Mouse (Mus musculus) forebrain, embryonic 12.5 days (tissue): Measurements from ENCODE around the gene Poc1b. TPM values are rescaled to one million over a fixed set of nuclear protein-coding genes. Genes with fewer than 3 reads are reported as not detected.

Experiments
- ATAC-seq: fragments of 200-750 bp; cut with Nextera tagmentation; 2 replicates; pipeline ENCODE4 v1.8.0; 2017; ENCODE audit warnings: moderate TSS enrichment; ENCODE audit not compliant: low FRiP score
- H3K27ac ChIP-seq: fragments of 300-500 bp; sonication (generic); 2 replicates; pipeline ENCODE4 v1.5.1; 2016; ENCODE audit warnings: mild to moderate bottlenecking
- H3K27me3 ChIP-seq: fragments of 300-500 bp; sonication (generic); 2 replicates; pipeline ENCODE4 v1.6.1; 2016; ENCODE audit warnings: mild to moderate bottlenecking
- H3K36me3 ChIP-seq: fragments of 300-500 bp; sonication (generic); replicated peaks from 2 replicates; pipeline ENCODE4 v1.6.1; 2016; ENCODE audit warnings: mild to moderate bottlenecking
- H3K4me1 ChIP-seq: fragments of 300-500 bp; sonication (generic); 2 replicates; pipeline ENCODE4 v1.6.1; 2016
- H3K4me2 ChIP-seq: fragments of 300-500 bp; sonication (generic); 2 replicates; pipeline ENCODE4 v1.6.1; 2016; ENCODE audit warnings: mild to moderate bottlenecking, moderate library complexity
- H3K4me3 ChIP-seq: fragments of 300-500 bp; sonication (generic); replicated peaks from 2 replicates; pipeline ENCODE4 v1.5.1; 2016; ENCODE audit warnings: mild to moderate bottlenecking
- H3K9ac ChIP-seq: fragments of 300-500 bp; sonication (generic); 2 replicates; pipeline ENCODE4 v1.6.1; 2016; ENCODE audit warnings: mild to moderate bottlenecking
- H3K9me3 ChIP-seq: fragments of 300-500 bp; sonication (generic); 2 replicates; pipeline ENCODE4 v1.6.1; 2016
- WGBS: fragments of 180-500 bp; shearing (Covaris S2); methylation state at CpG from one replicate; pipeline ENCODE4 v1.1.7; 2016; 5-methylcytosine and 5-hydroxymethylcytosine counted together
- polyA plus RNA-seq: library from polyadenylated mRNA; unstranded; fragments of >200 nt; fragmentation: Nextera tagmentation; extraction: Ambion mirVana; gene quantifications from 2 replicates; pipeline ENCODE4 v1.2.1, GENCODE M21; 2016

Gene Poc1b
- polyA plus RNA-seq, 1 experiment from 2014 or later, result 24.6 TPM

DNA sequence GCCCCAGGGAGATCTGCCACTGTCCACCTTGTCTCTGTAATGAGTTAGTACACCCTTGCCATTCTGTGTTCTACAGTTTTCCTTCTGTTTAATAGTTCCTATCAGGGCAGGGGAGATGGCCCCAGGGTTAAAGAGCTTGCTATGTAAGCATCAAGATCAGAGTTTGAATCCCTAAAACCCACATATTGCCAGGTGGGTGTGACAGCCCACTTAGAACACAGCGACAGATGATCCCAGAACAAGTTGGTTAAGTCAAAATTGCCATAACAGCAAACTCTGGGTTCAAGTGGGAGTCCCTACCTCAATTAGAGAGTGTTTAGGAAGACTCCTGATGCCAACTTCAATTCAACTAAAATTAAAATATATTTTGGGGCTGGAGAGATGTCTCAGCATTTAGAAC, 81.3 kb downstream of the Poc1b start:
- Histone ChIP-seq H3K9me3 (no peaks in the 10 kb centered on the region), H3K9ac (no peak overlapping the region), H3K27ac (no peak overlapping the region), H3K36me3 (no peaks in the 10 kb centered on the region), H3K4me2 (no peak overlapping the region), H3K27me3 (no peaks in the 10 kb centered on the region), H3K4me1 (no peaks in the 10 kb centered on the region), H3K4me3 (no peak overlapping the region)
- no peak for ATAC-seq
- 100% methylated on average over 1 of the region's 1 CpGs for WGBS

DNA sequence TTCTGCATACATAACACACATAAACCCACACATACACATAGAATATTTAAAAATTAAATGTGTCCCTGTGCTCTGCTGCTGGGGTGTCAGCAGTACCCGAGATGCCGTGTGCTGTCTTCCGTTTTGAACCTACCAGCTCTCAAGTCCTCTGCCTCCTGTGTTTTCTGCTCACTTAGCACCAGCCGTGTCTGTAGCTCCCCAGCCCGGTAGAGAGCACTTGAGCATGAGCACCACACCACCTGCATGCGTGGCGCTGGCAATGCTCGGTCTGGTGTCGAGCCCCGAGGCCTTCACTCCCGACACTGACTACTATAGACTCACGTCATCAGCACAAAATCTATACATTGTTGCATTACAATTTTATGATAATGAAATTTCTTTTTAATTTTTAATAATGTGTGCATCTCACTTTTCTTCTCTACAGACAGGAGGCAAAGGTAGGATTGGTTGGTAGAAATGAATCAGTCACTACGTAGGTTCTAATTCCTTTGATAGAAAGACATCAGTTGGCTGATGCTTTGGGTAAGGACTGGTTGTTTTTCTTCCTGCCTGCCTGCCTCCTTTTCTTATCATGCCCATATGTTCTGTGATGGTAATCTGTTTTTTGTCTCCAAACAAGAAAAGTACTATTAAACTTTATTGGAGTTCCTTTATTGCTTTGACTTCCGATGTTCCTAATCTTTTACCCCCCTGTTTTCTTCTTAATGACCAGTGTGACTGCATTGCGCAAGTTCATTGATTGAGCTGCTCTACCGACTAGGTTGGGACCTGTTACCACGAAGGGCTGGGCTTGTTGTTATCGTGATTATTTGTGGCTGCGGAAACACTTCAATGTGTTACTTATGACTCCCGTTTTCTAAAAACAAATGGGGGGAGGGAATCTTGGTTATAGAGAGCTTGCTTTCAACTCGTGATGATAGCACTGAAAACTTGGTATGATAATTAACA, 82.1 kb downstream of the Poc1b start:
- no peak overlapping the region for H3K9ac ChIP-seq
- no peak overlapping the region for H3K27ac ChIP-seq
- no peaks in the 10 kb centered on the region for H3K9me3 ChIP-seq
- WGBS, result 93% methylated on average over 21 of the region's 21 CpGs
- ATAC-seq, result no peak
- no peaks in the 10 kb centered on the region for H3K27me3 ChIP-seq
- H3K4me3 ChIP-seq, result no peak overlapping the region
- no peaks in the 10 kb centered on the region for H3K4me1 ChIP-seq
- H3K36me3 ChIP-seq, result no peaks in the 10 kb centered on the region
- H3K4me2 ChIP-seq, result no peak overlapping the region

DNA sequence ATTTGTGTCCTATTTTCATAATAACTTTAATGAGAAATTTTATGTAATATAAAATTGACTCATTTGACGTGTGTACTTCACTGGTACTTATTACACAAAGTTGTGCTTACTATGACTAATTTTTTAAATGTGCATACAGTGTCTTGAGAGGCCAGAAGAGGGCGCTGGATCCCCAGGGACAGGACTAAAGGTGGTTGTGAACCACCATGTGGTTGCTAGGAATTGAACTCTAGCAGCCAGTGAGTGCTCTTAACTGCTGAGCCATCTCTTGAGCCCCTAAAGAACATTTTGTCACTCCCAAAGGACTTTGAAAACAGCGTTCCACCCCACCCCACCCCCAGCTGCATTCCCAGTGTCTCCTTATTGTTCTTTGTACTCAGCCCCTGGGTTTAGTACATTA, 84.0 kb downstream of the Poc1b start:
- no peaks in the 10 kb centered on the region for H3K36me3 ChIP-seq
- H3K9ac ChIP-seq, result no peak overlapping the region
- ATAC-seq, result no peak
- H3K4me1 ChIP-seq, result no peaks in the 10 kb centered on the region
- no peak overlapping the region for H3K4me2 ChIP-seq
- 47% methylated on average over 3 of the region's 3 CpGs for WGBS
- no peaks in the 10 kb centered on the region for H3K27me3 ChIP-seq
- no peaks in the 10 kb centered on the region for H3K9me3 ChIP-seq
- no peak overlapping the region for H3K27ac ChIP-seq
- H3K4me3 ChIP-seq, result no peak overlapping the region

DNA sequence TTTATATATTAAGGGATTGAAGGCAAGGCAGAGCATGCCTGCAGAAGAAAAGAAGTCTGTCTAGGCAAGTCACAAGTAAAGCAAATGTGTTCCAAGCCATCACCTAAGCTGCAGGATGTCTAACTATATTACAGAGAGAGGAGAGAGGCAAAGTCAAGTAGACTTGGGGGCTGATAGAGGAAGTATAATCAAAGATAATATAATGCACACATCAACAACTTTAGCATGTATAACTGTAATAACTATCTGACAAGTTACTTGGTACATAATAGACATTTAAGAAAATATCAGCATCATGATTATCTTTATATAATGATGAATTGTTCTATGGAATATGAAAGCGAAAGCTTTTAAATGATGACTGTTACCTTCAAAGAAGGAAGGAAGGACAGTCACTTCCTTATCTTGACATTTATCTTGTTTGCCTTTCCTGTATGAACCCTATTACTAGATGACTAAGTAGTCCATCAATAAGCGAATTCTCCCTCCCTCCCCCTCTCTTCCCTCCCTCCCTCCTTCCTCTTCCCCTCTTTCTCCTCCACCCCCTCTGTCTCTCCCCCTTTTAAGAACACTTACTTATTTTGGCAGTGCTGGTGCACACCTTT, 87.7 kb downstream of the Poc1b start:
- no peaks in the 10 kb centered on the region for H3K36me3 ChIP-seq
- H3K4me1 ChIP-seq, result peaks cover 8% of the 10 kb centered on the region; the same call in 1 of the 2 replicates
- H3K27ac ChIP-seq, result no peak overlapping the region
- H3K4me3 ChIP-seq, result no peak overlapping the region
- H3K4me2 ChIP-seq, result no peak overlapping the region
- H3K27me3 ChIP-seq, result no peaks in the 10 kb centered on the region
- no peak overlapping the region for H3K9ac ChIP-seq
- ATAC-seq, result no peak
- 87% methylated on average over 2 of the region's 2 CpGs for WGBS
- no peaks in the 10 kb centered on the region for H3K9me3 ChIP-seq

DNA sequence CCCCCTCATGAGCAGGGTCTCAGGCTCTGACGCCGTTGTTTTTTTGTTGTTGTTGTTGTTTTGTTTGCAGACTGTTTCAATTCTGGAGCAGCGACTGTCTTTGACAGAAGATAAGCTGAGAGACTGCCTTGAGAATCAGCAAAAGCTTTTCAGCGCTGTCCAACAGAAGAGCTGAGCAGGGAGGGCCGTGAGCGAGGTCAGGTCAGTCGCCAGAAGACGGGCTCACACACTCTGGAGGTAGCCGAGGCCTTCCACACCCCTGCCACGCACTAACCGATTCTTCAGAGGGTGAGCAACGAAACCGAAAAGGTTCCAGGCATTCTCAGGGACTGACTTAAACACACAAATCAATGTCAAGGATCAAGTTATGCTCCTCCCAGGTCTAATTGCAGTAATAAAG, 89.7 kb downstream of the Poc1b start:
- Histone ChIP-seq H3K9me3 (no peaks in the 10 kb centered on the region), H3K27me3 (no peaks in the 10 kb centered on the region), H3K4me2 (no peak overlapping the region), H3K9ac (no peak overlapping the region), H3K4me1 (peaks cover 16% of the 10 kb centered on the region), H3K36me3 (no peaks in the 10 kb centered on the region), H3K27ac (no peak overlapping the region), H3K4me3 (no peak overlapping the region)
- no peak for ATAC-seq
- WGBS, result 79% methylated on average over 13 of the region's 13 CpGs

DNA sequence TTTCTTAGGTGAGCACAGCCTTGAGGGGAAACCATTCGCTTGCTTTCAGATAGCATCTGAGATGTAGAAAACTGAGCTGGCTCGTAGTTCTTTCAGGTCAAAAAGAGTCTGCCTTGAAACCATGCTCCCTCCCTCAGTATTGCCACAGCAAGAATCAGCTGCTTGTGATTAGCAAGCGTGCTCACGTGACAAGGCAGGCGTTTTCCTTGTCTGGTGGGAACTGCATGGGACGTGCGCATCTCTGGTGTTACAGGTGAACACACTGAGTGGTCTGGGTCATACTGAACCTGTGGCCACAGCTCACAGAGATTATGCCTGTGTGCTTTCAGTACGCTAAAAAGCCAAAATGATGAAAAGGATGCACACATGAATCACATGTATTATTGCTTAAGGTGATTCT, 90.3 kb downstream of the Poc1b start:
- H3K4me1 ChIP-seq, result peaks cover 20% of the 10 kb centered on the region
- no peak overlapping the region for H3K4me2 ChIP-seq
- H3K27me3 ChIP-seq, result no peaks in the 10 kb centered on the region
- no peak overlapping the region for H3K9ac ChIP-seq
- WGBS, result 79% methylated on average over 8 of the region's 8 CpGs
- H3K27ac ChIP-seq, result 0 out of 2 replicates have a peak overlapping the region, but pooled peaks have one; percentile 2
- ATAC-seq, result peak; percentile 21; the same call in 1 of the 2 replicates
- H3K36me3 ChIP-seq, result no peaks in the 10 kb centered on the region
- no peaks in the 10 kb centered on the region for H3K9me3 ChIP-seq
- no peak overlapping the region for H3K4me3 ChIP-seq

DNA sequence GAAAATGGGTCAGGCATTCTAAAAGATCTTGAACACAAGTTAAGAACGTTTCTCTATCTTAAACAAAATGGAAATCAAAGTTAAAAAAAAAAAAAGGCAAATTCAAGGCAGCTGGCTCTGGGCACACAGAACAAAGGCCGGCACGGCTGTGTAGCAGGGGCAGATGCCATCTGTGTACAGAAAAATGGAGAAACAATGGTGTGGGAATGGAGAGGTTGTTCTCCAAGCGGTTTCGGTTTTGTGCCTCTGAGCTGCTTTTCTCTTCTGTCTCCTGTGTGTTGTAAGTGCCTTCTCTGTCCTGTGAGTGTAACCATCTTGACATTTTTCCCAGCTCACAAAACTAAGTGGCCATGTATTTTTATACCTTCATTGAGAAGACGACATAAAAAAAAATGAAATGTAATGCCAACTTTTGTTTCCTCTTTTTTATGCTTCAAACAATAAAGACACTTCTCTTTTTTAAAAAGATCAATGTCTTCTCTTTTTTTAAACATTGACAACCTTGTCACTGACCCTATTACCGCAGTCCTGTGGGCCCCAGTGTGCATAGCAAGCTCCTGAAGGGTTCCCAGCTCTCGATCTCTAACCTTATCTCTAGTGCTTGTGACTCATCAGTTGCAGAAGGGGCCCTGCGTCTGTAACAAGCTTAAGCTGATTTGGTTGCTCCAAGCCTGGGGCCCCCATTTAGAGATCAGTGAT, 90.9 kb downstream of the Poc1b start:
- Histone ChIP-seq H3K36me3 (no peaks in the 10 kb centered on the region), H3K9ac (no peak overlapping the region), H3K4me1 (peaks cover 23% of the 10 kb centered on the region), H3K4me3 (no peak overlapping the region), H3K4me2 (no peak overlapping the region), H3K9me3 (no peaks in the 10 kb centered on the region), H3K27me3 (no peaks in the 10 kb centered on the region), H3K27ac (peak overlapping the region; percentile 43; the same call in 1 of the 2 replicates)
- 61% methylated on average over 9 of the region's 9 CpGs for WGBS
- peak; percentile 70 for ATAC-seq

DNA sequence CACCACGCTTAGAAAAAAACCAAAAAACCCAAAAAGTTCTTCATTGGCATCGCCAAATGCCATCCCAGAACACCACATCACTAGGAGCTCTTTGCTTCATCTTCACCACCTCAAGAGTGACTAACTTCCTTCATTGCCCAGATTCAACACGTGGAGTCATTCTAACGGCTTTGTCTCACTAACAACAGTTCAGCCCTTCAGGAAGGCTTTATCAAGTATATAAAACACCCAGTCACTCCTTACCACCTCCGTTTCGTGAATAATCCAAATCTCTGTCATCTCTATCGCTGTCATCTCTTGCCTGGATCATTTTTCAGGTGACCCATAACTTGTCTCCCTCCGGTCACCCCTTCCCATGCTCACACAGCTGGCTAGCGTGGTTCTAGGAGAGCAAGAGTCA, 92.1 kb downstream of the Poc1b start:
- H3K27me3 ChIP-seq, result no peaks in the 10 kb centered on the region
- no peak overlapping the region for H3K27ac ChIP-seq
- H3K4me2 ChIP-seq, result no peak overlapping the region
- WGBS, result 94% methylated on average over 9 of the region's 9 CpGs
- ATAC-seq, result no peak
- H3K9ac ChIP-seq, result no peak overlapping the region
- no peaks in the 10 kb centered on the region for H3K36me3 ChIP-seq
- H3K4me1 ChIP-seq, result peaks cover 31% of the 10 kb centered on the region
- no peaks in the 10 kb centered on the region for H3K9me3 ChIP-seq
- no peak overlapping the region for H3K4me3 ChIP-seq

DNA sequence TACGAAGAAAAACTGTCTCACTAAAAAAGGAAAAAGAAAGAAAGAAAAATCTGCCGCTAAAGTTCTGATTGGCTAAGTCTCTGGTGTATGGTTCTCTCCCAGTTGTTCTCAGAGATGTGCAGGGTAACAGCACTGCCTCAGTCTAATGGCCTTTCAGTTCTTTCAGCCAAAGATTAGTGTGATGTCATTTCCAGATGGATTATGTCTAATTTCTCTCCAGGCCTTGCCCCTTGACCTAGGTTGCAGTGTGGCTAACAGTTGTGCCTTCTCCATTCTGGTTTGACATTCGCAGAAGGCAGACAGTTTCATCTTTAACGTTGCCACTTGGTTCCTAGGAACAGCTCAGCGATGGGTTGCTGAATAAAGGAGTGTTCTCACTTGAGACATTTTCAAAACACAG, 94.1 kb downstream of the Poc1b start:
- Histone ChIP-seq H3K27me3 (no peaks in the 10 kb centered on the region), H3K4me1 (peaks cover 38% of the 10 kb centered on the region), H3K36me3 (no peaks in the 10 kb centered on the region), H3K4me3 (no peak overlapping the region), H3K27ac (0 out of 2 replicates have a peak overlapping the region, but pooled peaks have one; percentile 13), H3K9me3 (no peaks in the 10 kb centered on the region), H3K9ac (no peak overlapping the region), H3K4me2 (no peak overlapping the region)
- ATAC-seq, result no peak
- 77% methylated on average over 5 of the region's 5 CpGs for WGBS

DNA sequence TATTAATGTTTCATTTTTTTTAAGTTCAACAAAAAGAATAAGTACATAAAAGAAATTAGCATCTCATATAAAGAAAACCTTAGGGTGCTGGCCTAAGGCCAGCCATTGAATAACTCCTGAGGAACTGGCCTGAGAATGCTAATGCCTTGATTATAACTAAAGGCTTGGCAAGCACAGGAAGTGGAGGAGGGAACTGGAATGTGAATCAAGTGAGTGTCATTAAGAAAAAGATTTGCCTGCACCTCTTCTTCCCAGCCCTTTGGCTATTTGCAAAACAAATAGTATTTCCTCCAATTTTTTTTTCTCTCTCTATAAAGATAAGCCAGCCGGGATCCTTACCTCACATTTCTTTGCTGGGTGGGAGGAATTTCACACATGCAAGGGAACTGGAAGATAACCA, 95.0 kb downstream of the Poc1b start:
- WGBS, result 32% methylated on average over 1 of the region's 1 CpGs
- H3K4me3 ChIP-seq, result no peak overlapping the region

DNA sequence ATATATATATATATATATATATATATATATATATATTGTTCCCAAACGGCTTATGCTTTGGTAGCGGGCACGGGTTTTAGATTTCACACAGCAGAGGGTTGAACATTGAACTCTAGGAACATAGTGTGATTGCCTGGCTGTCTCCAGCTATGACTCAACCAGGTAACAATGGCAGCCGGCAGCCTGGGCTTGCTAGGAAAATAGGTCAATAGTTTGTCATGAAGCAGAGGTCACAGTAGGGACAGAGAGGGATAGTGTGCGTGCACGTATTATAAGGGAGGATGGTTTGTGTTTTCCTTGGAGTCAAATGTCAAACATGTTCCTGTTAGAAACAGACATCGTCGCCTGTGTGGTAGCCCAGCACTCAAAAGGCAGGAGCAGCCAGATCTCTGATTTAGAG, 95.5 kb downstream of the Poc1b start:
- H3K4me1 ChIP-seq, result peaks cover 32% of the 10 kb centered on the region

More for the DNA sequence above, 95.0 kb downstream of the Poc1b start:
- Histone ChIP-seq H3K36me3 (no peaks in the 10 kb centered on the region), H3K27me3 (no peaks in the 10 kb centered on the region), H3K9ac (no peak overlapping the region), H3K4me2 (no peak overlapping the region), H3K4me1 (peaks cover 38% of the 10 kb centered on the region), H3K9me3 (no peaks in the 10 kb centered on the region), H3K27ac (no peak overlapping the region)
- no peak; the same call in 1 of the 2 replicates for ATAC-seq

DNA sequence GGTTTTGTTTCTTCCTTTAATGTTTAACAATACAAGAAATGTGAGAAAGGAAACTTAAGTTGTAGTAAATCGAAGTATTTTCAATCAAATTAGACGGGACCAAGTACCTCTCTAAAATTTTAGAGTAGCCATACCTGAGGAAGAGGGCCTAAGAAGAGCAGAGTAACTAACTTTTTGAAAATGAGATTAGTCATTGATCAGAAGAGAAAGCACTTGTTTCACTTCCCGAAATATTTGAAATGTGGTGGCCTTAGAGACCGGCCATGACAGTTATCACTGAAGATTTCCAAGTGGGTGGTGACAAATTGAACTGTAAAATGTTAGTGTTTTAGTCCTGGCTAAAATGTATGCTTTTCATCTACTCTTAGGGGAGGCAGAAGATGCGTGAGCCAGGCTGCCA, 96.3 kb downstream of the Poc1b start:
- H3K9ac ChIP-seq, result peak overlapping the region; percentile 41
- H3K36me3 ChIP-seq, result no peaks in the 10 kb centered on the region
- ATAC-seq, result no peak
- 0 out of 2 replicates have a peak overlapping the region, but pooled peaks have one; percentile 65 for H3K27ac ChIP-seq
- peaks cover 30% of the 10 kb centered on the region for H3K4me1 ChIP-seq
- peak overlapping the region; percentile 54 for H3K4me2 ChIP-seq
- no peaks in the 10 kb centered on the region for H3K27me3 ChIP-seq
- H3K9me3 ChIP-seq, result no peaks in the 10 kb centered on the region
- no peak overlapping the region for H3K4me3 ChIP-seq
- 45% methylated on average over 5 of the region's 5 CpGs for WGBS

More for the DNA sequence above, 95.5 kb downstream of the Poc1b start:
- H3K36me3 ChIP-seq, result no peaks in the 10 kb centered on the region
- no peak for ATAC-seq
- H3K27me3 ChIP-seq, result no peaks in the 10 kb centered on the region
- H3K9ac ChIP-seq, result no peak overlapping the region
- H3K27ac ChIP-seq, result no peak overlapping the region
- no peak overlapping the region for H3K4me2 ChIP-seq
- 61% methylated on average over 8 of the region's 8 CpGs for WGBS
- no peak overlapping the region for H3K4me3 ChIP-seq
- no peaks in the 10 kb centered on the region for H3K9me3 ChIP-seq
